Mouse (Mus musculus) adrenal gland, adult 2 months (tissue): ENCODE data around the gene Chtf18. TPM values are rescaled to one million over a fixed set of nuclear protein-coding genes. Genes with fewer than 3 reads are reported as not detected.

Experiments
- DNase-seq: peaks from one replicate; pipeline ENCODE4 v3.0.0; 2021
- polyA plus RNA-seq: library from polyadenylated mRNA; depleted of rRNA; stranded (reverse); fragments of >200 nt; gene quantifications from 2 replicates; pipeline ENCODE4 v1.2.3, GENCODE M21; 2012
- total RNA-seq, 2 experiments: library from RNA; stranded (reverse); gene quantifications; 2 replicates each; pipeline ENCODE4 v1.2.3; 2021

Chtf18 gene
- total and polyA plus RNA-seq, 3 experiments = 1.8 to 3.0 (median 2.3) TPM

- peak; percentile 53 for DNase-seq
These were observed 8.0 kb upstream of the Chtf18 start for GRCm38 (mm10) chr17:25735246-25735645.

- peak; percentile 85 for DNase-seq
These were observed 4.9 kb upstream of the Chtf18 start for GRCm38 (mm10) chr17:25732082-25732481.

DNA sequence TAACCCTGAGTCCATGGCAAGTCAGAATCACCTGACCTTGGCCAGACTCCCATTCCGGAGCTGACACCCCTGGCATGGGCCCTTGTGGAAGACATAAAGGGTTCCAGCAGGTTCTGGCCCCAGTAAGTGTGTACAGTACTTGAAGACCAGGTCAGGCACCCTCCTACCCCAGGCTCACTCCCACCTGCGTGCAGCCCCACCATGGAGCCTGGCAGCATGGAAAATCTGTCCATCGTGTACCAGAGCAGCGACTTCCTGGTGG lies 721 bp upstream of the Chtf18 start:
- no peak for DNase-seq

DNA sequence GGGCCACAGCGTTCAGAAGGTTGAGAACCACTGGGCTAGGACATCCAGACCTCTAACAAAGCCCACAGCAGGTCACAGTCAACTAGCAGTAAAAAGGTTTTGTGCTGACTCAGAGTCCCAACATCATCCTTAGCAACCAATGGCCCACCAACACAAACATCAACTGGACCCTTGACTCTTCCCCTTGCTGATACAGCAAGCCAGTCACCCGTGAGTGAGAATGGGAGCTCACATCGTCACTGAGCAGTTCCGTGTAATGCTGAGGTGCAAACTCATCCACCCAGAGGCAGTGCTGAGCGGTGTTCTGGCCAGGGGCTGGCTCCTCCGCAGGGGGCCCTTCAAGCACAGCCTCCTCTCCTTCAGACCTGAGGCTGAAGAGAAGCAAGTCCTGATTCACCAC lies 2.0 kb downstream of the Chtf18 start:
- no peak for DNase-seq

- DNase-seq = no peak
These were observed 3.3 kb downstream of the Chtf18 start for GRCm38 (mm10) chr17:25723919-25724318.

DNA sequence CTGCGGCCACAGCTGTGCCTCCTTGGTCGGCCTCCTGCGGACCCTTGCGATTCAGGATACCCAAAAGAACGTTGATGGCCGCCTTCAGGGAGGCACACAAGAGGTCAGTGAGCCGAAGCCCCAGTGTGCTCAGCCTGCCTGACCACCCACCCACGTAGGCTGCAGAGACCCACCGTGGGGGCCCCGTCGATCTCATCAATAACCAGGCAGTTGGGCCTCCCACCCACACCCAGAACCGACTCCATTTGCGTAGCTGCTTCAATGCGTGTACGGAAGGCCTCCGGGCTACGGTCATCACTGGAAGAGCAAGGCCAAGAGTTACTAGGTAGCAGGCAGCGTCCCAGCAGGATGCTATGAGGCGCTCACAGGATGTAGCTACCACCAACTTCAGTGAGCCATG lies 3.7 kb downstream of the Chtf18 start:
- no peak for DNase-seq

GRCm38 (mm10) chr17:25721476-25721875 lies 5.7 kb downstream of the Chtf18 start:
- DNase-seq = no peak

- DNase-seq = no peak
These were observed 9.5 kb downstream of the Chtf18 start for GRCm38 (mm10) chr17:25717691-25718090.

DNA sequence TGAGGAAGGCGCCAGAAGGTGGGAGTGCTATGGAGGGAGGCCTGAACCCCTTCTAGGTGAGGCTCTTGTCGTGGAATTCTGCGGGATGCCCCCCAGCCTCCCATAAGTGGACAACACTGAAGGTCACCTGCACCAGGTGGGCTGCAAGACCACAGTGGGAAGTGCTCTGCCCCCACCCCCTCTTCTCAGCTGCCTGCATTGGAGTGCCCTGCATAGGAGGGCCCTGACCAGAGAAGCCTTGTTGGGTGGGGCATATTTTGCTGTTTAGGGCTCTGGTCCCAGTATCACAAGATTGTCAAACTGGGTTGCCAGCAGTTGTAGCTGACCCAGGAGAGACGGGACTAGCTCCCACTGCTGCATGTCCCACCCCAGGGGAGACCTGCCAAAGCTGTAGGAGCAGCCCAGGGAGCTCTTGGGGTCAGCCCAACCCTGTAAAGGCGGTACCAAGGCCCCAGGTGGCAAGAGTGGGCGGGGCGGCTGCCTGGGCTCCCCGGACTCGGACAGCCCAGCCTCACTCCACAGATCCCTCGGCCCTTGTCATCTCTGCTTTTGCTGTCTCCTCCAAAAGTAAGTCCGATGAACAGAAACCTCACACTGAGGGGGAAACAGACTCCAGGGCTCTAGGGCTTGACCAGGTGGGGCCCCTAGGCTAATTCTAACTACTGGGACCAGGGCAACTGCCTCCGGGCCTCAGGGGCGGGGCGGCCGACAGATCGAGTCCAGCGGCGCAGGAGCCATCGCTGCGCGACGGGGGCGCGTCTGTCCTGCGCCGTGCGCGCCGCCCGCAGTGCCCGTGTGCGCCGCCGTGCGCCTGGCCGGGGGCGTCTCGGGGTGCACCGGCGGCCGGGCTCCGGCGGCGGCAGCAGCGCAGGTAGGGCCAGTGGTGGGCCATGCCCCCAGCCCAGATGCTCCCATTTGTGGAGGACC lies 10.2 kb downstream of the Chtf18 start, which contains the start of gene Gng13:
Gng13 (plus strand) TSS at position 461 of the 927 bp plus-strand sequence.
- peak; percentile 44 for DNase-seq

DNA sequence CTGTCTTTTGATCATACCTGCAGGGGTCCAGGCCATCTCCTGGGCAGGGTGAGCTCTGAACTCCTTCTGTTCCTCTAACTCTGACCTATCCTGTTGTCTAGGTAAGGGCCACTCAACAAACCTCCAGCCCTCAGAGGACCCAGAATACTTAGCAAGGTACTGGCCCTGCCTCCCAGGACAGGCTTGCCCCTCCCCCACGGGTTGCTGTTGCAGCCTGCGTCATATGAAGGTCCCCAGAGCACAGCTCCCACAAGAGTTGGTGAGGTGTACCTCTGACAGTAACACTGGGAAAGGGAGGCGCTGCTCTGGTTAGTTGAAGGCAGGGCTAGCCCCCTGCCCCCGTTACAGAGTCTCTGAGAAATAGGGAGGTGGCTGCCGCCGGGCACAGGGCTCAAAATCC lies 11.1 kb downstream of the Chtf18 start:
- DNase-seq = no peak

DNA sequence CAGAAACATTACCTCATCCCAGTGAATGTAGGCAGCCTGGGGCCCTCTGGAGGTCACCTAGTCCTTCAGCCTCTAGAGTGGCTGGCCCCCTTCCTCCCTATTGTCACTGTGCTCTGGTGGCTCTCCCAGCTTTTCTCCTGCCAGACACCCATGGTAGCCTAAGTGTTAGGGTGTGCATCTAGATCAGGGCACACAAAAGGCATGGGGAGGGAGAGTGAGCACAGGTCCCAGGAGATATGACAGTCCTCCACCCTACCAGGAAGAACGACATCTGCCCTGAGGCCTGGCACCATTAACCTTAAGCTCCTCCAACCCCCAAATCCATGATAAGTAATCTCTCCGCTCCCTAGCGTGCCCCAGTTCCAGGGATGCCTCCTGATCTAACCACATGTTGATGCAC lies 11.6 kb downstream of the Chtf18 start:
- no peak for DNase-seq

GRCm38 (mm10) chr17:25711136-25711535 lies 16.1 kb downstream of the Chtf18 start:
- DNase-seq = no peak

GRCm38 (mm10) chr17:25709994-25710393 lies 17.2 kb downstream of the Chtf18 start:
- DNase-seq = no peak

DNA sequence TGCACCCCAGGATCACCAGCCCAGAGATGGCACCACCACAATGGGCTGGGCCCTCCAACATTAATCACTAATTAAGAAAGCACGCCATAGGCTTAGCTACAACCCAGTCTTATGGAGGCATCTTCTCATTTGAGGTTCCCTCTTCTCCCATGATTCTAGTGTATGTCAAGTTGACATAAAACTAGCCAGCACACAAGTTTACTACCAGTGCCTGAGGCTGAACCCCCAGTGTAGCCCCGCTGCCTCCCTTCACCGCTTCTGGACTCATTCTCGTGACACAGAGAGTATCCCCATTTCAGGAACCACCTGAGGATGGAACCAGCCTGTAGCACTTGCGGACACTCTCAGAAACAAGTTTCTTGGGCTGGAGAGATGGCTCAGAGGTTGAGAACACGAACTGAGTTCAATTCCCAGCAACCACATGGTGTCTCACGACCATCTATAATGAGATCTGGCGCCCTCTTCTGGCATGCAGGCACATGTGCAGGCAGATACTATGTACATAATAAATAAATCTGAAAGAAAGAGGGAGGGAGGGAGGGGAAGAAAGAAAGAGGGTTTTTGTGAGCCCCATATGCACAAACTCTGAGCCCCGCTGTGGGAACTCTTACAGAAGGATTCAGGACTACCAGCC lies 26.2 kb downstream of the Chtf18 start:
- no peak for DNase-seq

- peak; percentile 57 for DNase-seq
These were observed 28.8 kb downstream of the Chtf18 start for GRCm38 (mm10) chr17:25698446-25698845.

DNA sequence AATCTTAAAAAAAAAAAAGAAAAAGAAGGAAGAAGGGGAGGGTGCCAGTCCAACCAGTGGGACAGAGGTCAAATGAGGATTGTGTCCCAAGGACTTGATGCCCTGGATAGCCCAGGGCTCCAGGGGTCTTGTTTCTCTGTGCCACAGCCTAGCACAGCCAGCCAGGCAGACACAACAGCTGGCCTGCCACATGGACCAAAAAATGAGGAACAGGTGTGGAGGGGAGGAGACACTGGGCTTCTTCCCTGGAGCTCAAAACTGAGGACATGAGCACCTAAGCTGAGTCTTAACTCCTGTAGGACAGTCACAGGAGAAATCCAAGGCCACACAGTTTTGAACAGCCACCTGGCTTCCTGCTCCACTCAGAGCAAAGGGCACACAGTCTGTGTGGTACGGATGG lies 31.0 kb downstream of the Chtf18 start:
- no peak for DNase-seq

- DNase-seq = no peak
These were observed 38.3 kb downstream of the Chtf18 start for GRCm38 (mm10) chr17:25688922-25689321.

DNA sequence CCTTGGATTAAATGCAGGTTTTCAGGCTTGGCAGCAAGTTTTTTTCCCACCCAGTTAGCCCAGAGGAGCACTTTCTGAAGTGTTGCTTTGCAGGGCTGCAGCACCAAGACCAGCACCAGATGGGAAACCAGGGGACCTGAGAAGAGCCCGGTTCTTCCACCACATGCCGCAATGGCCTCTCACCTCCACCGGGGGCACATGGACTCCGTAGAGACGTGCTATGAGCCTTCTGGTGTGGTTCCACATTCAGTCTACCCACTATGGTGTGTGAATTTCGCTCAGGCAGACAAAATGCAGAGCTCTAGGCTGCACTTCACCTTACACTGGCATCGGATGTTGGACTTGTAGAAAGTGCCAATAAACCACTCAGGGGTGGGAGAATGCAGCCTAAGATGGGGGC lies 40.9 kb downstream of the Chtf18 start:
- no peak for DNase-seq

DNA sequence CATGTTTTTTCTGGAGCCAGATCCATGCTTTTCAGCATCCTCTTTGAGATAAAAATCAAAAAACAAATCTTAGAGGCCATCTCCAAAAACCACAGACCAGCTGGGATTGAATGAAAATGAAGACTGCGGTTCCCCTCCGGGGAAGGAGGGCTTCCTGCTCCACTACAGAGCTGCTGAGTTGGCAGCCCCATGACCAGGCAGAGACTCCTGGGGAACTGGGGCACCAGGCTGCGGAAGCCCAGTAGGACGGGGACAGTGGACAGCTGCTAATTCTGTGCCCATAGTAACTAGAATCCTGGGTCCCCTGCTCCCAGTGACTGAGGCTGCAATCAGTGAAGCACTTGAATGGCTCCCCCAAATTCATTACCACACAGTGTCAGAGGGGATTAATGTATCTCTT lies 45.6 kb downstream of the Chtf18 start:
- DNase-seq = no peak

GRCm38 (mm10) chr17:25679818-25680217 lies 47.4 kb downstream of the Chtf18 start:
- DNase-seq = no peak

- DNase-seq = no peak
These were observed 49.2 kb downstream of the Chtf18 start for GRCm38 (mm10) chr17:25677969-25678368.

DNA sequence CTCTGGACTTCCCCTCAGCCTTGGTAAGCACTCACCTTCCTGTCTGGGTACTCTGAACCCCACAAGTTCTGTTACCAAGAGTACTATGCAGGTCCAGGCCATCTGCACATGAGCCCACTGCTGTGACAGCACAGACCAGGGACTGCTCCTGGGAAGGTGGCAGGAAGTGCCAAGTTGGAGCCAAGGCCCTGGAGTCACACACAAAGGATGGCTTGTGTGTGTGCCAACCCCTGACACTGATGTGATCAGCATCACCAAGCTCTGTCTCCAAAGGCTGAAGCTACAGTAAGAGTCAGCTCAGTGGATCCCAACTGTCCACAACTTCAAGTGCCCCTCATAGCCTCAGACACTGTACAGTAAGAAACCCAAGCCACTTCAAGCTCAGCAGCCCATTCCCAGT lies 54.2 kb downstream of the Chtf18 start:
- DNase-seq = no peak
